Mouse (Mus musculus): Measurements from ENCODE around the gene Cdh13.

DNA sequence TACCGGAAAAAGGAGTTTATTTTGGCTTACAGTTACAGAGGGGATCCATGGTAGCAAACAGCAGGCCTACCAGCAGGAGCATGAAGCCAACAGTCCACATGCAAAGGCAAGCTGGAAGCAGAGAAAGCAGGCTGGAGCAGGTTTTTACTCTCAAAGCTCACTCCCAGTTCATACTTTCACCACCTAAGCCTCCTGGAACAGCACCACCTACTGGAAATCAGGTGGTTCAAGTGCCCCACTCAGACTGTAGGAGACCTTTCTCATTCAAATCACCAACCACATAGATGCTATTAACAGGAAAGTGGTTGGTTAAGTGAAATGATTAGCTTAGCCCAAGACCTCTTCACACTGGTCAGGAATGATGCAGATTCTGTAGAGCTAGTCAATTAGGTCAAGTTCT lies 402.3 kb downstream of the Cdh13 start:
- TF ChIP-seq EP300 (IDR thresholded peaks at IDR 0.05; ENCODE audit: low read depth) (no peak), CTCF (IDR thresholded peaks at IDR 0.05; ENCODE audit: low read depth) (no peak)

Measured in liver, postnatal 0 days (tissue).